Mouse (Mus musculus) C2C12 (cell line): ENCODE measurements around the gene Gadd45a. TPM values are rescaled to one million over a fixed set of nuclear protein-coding genes. Genes with fewer than 3 reads are reported as not detected.

ENCODE experiments used
- H3K27me3 ChIP-seq: one replicate; pipeline ENCODE4 v1.6.1; 2011; ENCODE audit not compliant: control insufficient read depth, insufficient read depth, insufficient read length
- H3K36me3 ChIP-seq: one replicate; pipeline ENCODE4 v1.6.1; 2011; ENCODE audit not compliant: control insufficient read depth, insufficient read depth
- H3K4me3 ChIP-seq: one replicate; pipeline ENCODE4 v1.5.1; 2011; ENCODE audit warnings: mild to moderate bottlenecking, control low read depth; ENCODE audit not compliant: poor library complexity, insufficient read depth, severe bottlenecking
- H3K79me2 ChIP-seq: one replicate; pipeline ENCODE4 v1.6.1; 2011; ENCODE audit not compliant: control insufficient read depth, insufficient read depth
- H3K79me3 ChIP-seq: one replicate; pipeline ENCODE4 v1.6.1; 2011; ENCODE audit warnings: low read depth, control low read depth
- H3ac ChIP-seq: one replicate; pipeline ENCODE3; 2011; ENCODE audit warnings: low read depth; ENCODE audit not compliant: control insufficient read depth, insufficient read length
- CEBPB ChIP-seq: IDR thresholded peaks from one replicate; pipeline ENCODE4 v1.6.1; 2011; ENCODE audit warnings: low read depth, mild to moderate bottlenecking, control low read depth, moderate library complexity
- CTCF ChIP-seq: IDR thresholded peaks from one replicate; pipeline ENCODE4 v1.5.1; 2011; ENCODE audit not compliant: control insufficient read depth, insufficient read depth, insufficient read length
- FOSL1 ChIP-seq: IDR thresholded peaks from one replicate; pipeline ENCODE4 v1.8.0; 2011; ENCODE audit warnings: mild to moderate bottlenecking, low read length; ENCODE audit not compliant: poor library complexity, insufficient read depth, severe bottlenecking
- MAX ChIP-seq: IDR thresholded peaks from one replicate; pipeline ENCODE4 v1.6.1; 2011; ENCODE audit warnings: mild to moderate bottlenecking, control low read depth
- MYOD1 ChIP-seq: IDR thresholded peaks from one replicate; pipeline ENCODE4 v1.6.1; 2011; ENCODE audit warnings: low read depth; ENCODE audit not compliant: control insufficient read depth, insufficient read length
- MYOG ChIP-seq: IDR thresholded peaks from one replicate; pipeline ENCODE4 v1.6.1; 2011; ENCODE audit not compliant: control insufficient read depth, insufficient read length; ENCODE audit errors: extremely low read depth
- USF1 ChIP-seq: IDR thresholded peaks from one replicate; pipeline ENCODE4 v1.6.1; 2011; ENCODE audit warnings: low read depth, mild to moderate bottlenecking, control low read depth, moderate library complexity
- polyA plus RNA-seq: library from polyadenylated mRNA; unstranded; fragments of >200 nt; fragmentation: generic; extraction: Trizol; gene quantifications from one replicate; pipeline ENCODE4 v1.2.1, GENCODE M21; 2012; ENCODE audit warnings: missing spikeins

The Gadd45a gene
- polyA plus RNA-seq, 1 experiment: 16.8 TPM

GRCm38 (mm10) chr6:67040904-67041410, 3.7 kb upstream of the Gadd45a start:
- Histone ChIP-seq H3K4me3 (no peak overlapping the region), H3K79me3 (no peaks in the 10 kb centered on the region), H3K36me3 (no peaks in the 10 kb centered on the region), H3K27me3 (no peaks in the 10 kb centered on the region), H3ac (no peak overlapping the region), H3K79me2 (peaks cover 11% of the 10 kb centered on the region)
- TF ChIP-seq CEBPB (no peak), USF1 (no peak), FOSL1 (no peak), MAX (no peak), CTCF (no peak), MYOD1 (no peak), MYOG (no peak)

- TF ChIP-seq FOSL1 (no peak), MAX (no peak), MYOG (no peak), CTCF (no peak), CEBPB (no peak), USF1 (no peak), MYOD1 (no peak)
- H3K79me3 ChIP-seq: no peaks in the 10 kb centered on the region
- H3K79me2 ChIP-seq: peaks cover 15% of the 10 kb centered on the region
- H3ac ChIP-seq: no peak overlapping the region
- no peak overlapping the region for H3K4me3 ChIP-seq
- no peaks in the 10 kb centered on the region for H3K27me3 ChIP-seq
- H3K36me3 ChIP-seq: no peaks in the 10 kb centered on the region
Observed at GRCm38 (mm10) chr6:67038964-67039363, 1.7 kb upstream of the Gadd45a start.

- Histone ChIP-seq H3K79me3 (no peaks in the 10 kb centered on the region), H3K27me3 (no peaks in the 10 kb centered on the region), H3K36me3 (no peaks in the 10 kb centered on the region), H3ac (peak overlapping the region; percentile 83), H3K4me3 (peak overlapping the region; percentile 64), H3K79me2 (peaks cover 15% of the 10 kb centered on the region)
- TF ChIP-seq MYOD1: peak; percentile 56
- no peak for TF ChIP-seq USF1
- TF ChIP-seq MAX: no peak
- TF ChIP-seq MYOG: no peak
- TF ChIP-seq CEBPB: no peak
- TF ChIP-seq FOSL1: no peak
- TF ChIP-seq CTCF: peak; percentile 51
Observed at GRCm38 (mm10) chr6:67036356-67036811, 873 bp downstream of the Gadd45a start.

GRCm38 (mm10) chr6:67035388-67036299, 1.6 kb downstream of the Gadd45a start:
- no peaks in the 10 kb centered on the region for H3K27me3 ChIP-seq
- TF ChIP-seq MYOG (no peak), MAX (no peak), CEBPB (peak; percentile 78)
- no peaks in the 10 kb centered on the region for H3K79me3 ChIP-seq
- H3ac ChIP-seq: peak overlapping the region; percentile 63
- H3K4me3 ChIP-seq: peak overlapping the region; percentile 64
- H3K36me3 ChIP-seq: no peaks in the 10 kb centered on the region
- peaks cover 15% of the 10 kb centered on the region for H3K79me2 ChIP-seq

- TF ChIP-seq MYOG (no peak), CEBPB (no peak), CTCF (no peak), MYOD1 (no peak), FOSL1 (no peak), MAX (no peak), USF1 (no peak)
- Histone ChIP-seq H3K79me2 (peaks cover 15% of the 10 kb centered on the region), H3ac (no peak overlapping the region), H3K36me3 (no peaks in the 10 kb centered on the region), H3K79me3 (no peaks in the 10 kb centered on the region), H3K27me3 (no peaks in the 10 kb centered on the region), H3K4me3 (no peak overlapping the region)
Observed at GRCm38 (mm10) chr6:67034331-67035130, 2.7 kb downstream of the Gadd45a start.
